Mouse (Mus musculus) B cell, adult 67 days (primary cell): ENCODE data around the gene Gm10024. TPM values are rescaled to one million over a fixed set of nuclear protein-coding genes. Genes with fewer than 3 reads are reported as not detected.

Experiments used
- total RNA-seq, 2 experiments: library from RNA; stranded (reverse); gene quantifications; 4 replicates each; pipeline ENCODE4 v1.2.4; 2023

The Gm10024 gene
- total RNA-seq: not detected

GRCm38 (mm10) chr10:77711157-77711556, at the start of gene Gm10024:
TSS of gene Gm10024 (plus strand) at chr10:77711457.

GRCm38 (mm10) chr10:77685895-77686664, 25.2 kb upstream of the Gm10024 start, which contains the start of gene Tspear:
TSS of gene Tspear (plus strand) at chr10:77686569.

GRCm38 (mm10) chr10:77690356-77690807, 20.9 kb upstream of the Gm10024 start, which contains the start of gene Gm19402:
TSS of gene Gm19402 (minus strand) at chr10:77690757.

GRCm38 (mm10) chr10:77697133-77697532, 14.1 kb upstream of the Gm10024 start, which contains the start of gene Gm9508:
TSS of gene Gm9508 (minus strand) at chr10:77697233.

GRCm38 (mm10) chr10:77706326-77706725, 4.9 kb upstream of the Gm10024 start, which contains the start of gene Gm10272:
TSS of gene Gm10272 (plus strand) at chr10:77706626.

GRCm38 (mm10) chr10:77715507-77715906, 4.2 kb downstream of the Gm10024 start, which contains the start of gene Gm10142:
TSS of gene Gm10142 (plus strand) at chr10:77715807.

GRCm38 (mm10) chr10:77720299-77720698, 9.0 kb downstream of the Gm10024 start, which contains the start of gene Krtap12-1:
TSS of gene Krtap12-1 (plus strand) at chr10:77720599.

GRCm38 (mm10) chr10:77726186-77726585, 14.9 kb downstream of the Gm10024 start, which contains the start of gene Gm10100:
TSS of gene Gm10100 (plus strand) at chr10:77726486.

GRCm38 (mm10) chr10:77741924-77742688, 30.8 kb downstream of the Gm10024 start, which contains the start of gene Gm18596:
TSS of gene Gm18596 (minus strand) at chr10:77742638.

GRCm38 (mm10) chr10:77751254-77751653, 40.0 kb downstream of the Gm10024 start, which contains the start of gene Gm9736:
TSS of gene Gm9736 (minus strand) at chr10:77751354.

GRCm38 (mm10) chr10:77759582-77759981, 48.3 kb downstream of the Gm10024 start, which contains the start of gene Gm3233:
TSS of gene Gm3233 (minus strand) at chr10:77759682.

Other genes starting within 250 kb of the Gm10024 start
- gene Fam207a, start 195.7 kb upstream of the Gm10024 start, total RNA-seq: 10 to 100 TPM; 25.9 to 27.2 TPM
- 10 to 100 TPM; 80.7 to 82.3 TPM for gene Itgb2, start 181.2 kb upstream of the Gm10024 start, total RNA-seq
- gene Pttg1ip, start 129.7 kb upstream of the Gm10024 start, total RNA-seq: 10 to 100 TPM; 80.4 to 90.8 TPM
- 10 to 100 TPM; 54.1 to 62.0 TPM for gene Sumo3, start 105.4 kb upstream of the Gm10024 start, total RNA-seq
- gene Gm49325, start 105.3 kb upstream of the Gm10024 start, total RNA-seq: not detected
- gene Ube2g2, start 89.2 kb upstream of the Gm10024 start, total RNA-seq: 10 to 100 TPM; 33.4 to 47.6 TPM
- 1 to 10 TPM; 4.1 to 4.3 TPM for gene Tspear, start 24.9 kb upstream of the Gm10024 start, total RNA-seq
- not detected for gene Gm19402, start 20.7 kb upstream of the Gm10024 start, total RNA-seq
- gene Gm9508, start 14.2 kb upstream of the Gm10024 start, total RNA-seq: not detected
- gene Gm10272, start 4.8 kb upstream of the Gm10024 start, total RNA-seq: not detected
- gene Gm10142, start 4.3 kb downstream of the Gm10024 start, total RNA-seq: not detected
- not detected for gene Krtap12-1, start 9.1 kb downstream of the Gm10024 start, total RNA-seq
- gene Gm10100, start 15.0 kb downstream of the Gm10024 start, total RNA-seq: not detected
- gene Gm18596, start 31.2 kb downstream of the Gm10024 start, total RNA-seq: not detected
- gene Gm9736, start 39.9 kb downstream of the Gm10024 start, total RNA-seq: not detected
- gene Gm3233, start 48.2 kb downstream of the Gm10024 start, total RNA-seq: not detected
- gene Gm3238, start 59.9 kb downstream of the Gm10024 start, total RNA-seq: not detected
- not detected for gene Gm7138, start 65.5 kb downstream of the Gm10024 start, total RNA-seq
- not detected for gene Gm3250, start 71.1 kb downstream of the Gm10024 start, total RNA-seq
- gene Gm7137, start 76.7 kb downstream of the Gm10024 start, total RNA-seq: not detected
- not detected for gene Gm9639, start 83.6 kb downstream of the Gm10024 start, total RNA-seq
- not detected for gene Gm19668, start 87.7 kb downstream of the Gm10024 start, total RNA-seq
- gene Gm9507, start 100.4 kb downstream of the Gm10024 start, total RNA-seq: not detected
- gene Gm2696, start 103.2 kb downstream of the Gm10024 start, total RNA-seq: not detected
- not detected for gene Krtap10-4, start 115.6 kb downstream of the Gm10024 start, total RNA-seq
- not detected for gene Krtap10-10, start 124.5 kb downstream of the Gm10024 start, total RNA-seq
- gene Gm36176, start 135.3 kb downstream of the Gm10024 start, total RNA-seq: not detected
- not detected for gene Gm10318, start 141.4 kb downstream of the Gm10024 start, total RNA-seq
- gene Gm3285, start 150.5 kb downstream of the Gm10024 start, total RNA-seq: not detected
- under 1 TPM in 1 of 2 experiments, not detected in 1; 0.20 TPM for gene Lrrc3, start 191.1 kb downstream of the Gm10024 start, total RNA-seq